Mouse (Mus musculus) heart, adult 9 months (tissue): ENCODE data around the gene Xpr1.

Experiments used
- DNase-seq, 2 experiments: peaks; one replicate each; pipeline ENCODE4 v3.0.0; 2022; ENCODE audit warnings: low spot score in 2 of 2

Gene Xpr1

GRCm38 (mm10) chr1:155232385-155232784, 184.8 kb downstream of the Xpr1 start:
- DNase-seq: no peak

- peak; percentile 80 to 84 for DNase-seq
Observed at GRCm38 (mm10) chr1:155229464-155230411, 187.5 kb downstream of the Xpr1 start.
